Mouse (Mus musculus) small intestine, adult 10 weeks (tissue): ENCODE measurements around the gene Gk. TPM values are rescaled to one million over a fixed set of nuclear protein-coding genes. Genes with fewer than 3 reads are reported as not detected.

Experiments used
- polyA plus RNA-seq: library from polyadenylated mRNA; stranded (reverse); fragments of 350-450 nt; fragmentation: Illumina TruSeq; extraction: RNeasy Lipid Tissue Mini Kit (QIAGEN cat#74804); gene quantifications from one replicate; pipeline ENCODE4 v1.2.3, GENCODE M21; 2014; ENCODE audit warnings: low replicate concordance

Gene Gk
- 363 TPM for polyA plus RNA-seq

DNA sequence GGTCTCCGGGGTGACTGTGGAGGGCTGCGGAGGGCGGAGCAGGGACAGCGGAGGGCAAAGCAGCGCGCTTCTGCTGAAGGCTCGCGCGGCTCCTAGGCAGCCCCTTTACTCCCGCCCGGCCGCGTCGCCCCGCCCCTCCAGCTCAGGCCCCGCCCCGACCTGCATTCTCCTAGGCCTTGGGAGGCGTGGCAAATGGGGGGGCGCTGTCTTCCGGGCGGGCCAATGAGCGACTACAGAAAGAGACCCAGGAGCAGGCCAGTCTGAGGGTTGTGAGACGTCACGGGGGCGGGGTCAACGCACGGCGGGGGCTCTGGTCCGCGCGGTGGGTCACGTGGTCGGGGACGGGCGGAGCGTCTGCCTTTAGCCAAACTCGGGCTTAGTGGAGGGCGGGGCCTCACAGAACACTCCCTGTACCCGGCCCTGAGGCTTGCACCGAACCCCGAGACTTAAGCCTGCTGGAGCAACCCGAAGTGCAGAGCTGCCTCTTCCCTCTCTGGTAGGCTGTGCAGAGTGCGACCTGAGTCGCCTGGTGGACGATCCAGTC, at the start of gene Gk:
Gene Gk, minus strand, starts transcription at position 276 of the 544 bp plus-strand sequence.

Other genes starting within 250 kb of the Gk start
- gene Tab3, start 202.8 kb downstream of the Gk start, polyA plus RNA-seq = 47.2 TPM
- 2.2 TPM for gene 5430427O19Rik, start 93.5 kb upstream of the Gk start, polyA plus RNA-seq